Mouse (Mus musculus): ENCODE measurements around the gene Ptk7. TPM values are rescaled to one million over a fixed set of nuclear protein-coding genes. Genes with fewer than 3 reads are reported as not detected.

Ptk7 gene
- total RNA-seq (2021), result 1 to 10 TPM; 5.8 to 7.2 TPM
- long read RNA-seq, experiment 1, full-length matches to known transcripts, result 2 of 4 reads
- long read RNA-seq, experiment 1, partial matches to known transcripts, result 1 of 4 reads
- long read RNA-seq, experiment 1, other reads (novel, unspliced or antisense), result 1 of 4 reads
- long read RNA-seq, experiment 2, full-length matches to known transcripts, result 1 of 2 reads
- long read RNA-seq, experiment 2, partial matches to known transcripts, result 0 of 2 reads
- long read RNA-seq, experiment 2, other reads (novel, unspliced or antisense), result 1 of 2 reads

DNA sequence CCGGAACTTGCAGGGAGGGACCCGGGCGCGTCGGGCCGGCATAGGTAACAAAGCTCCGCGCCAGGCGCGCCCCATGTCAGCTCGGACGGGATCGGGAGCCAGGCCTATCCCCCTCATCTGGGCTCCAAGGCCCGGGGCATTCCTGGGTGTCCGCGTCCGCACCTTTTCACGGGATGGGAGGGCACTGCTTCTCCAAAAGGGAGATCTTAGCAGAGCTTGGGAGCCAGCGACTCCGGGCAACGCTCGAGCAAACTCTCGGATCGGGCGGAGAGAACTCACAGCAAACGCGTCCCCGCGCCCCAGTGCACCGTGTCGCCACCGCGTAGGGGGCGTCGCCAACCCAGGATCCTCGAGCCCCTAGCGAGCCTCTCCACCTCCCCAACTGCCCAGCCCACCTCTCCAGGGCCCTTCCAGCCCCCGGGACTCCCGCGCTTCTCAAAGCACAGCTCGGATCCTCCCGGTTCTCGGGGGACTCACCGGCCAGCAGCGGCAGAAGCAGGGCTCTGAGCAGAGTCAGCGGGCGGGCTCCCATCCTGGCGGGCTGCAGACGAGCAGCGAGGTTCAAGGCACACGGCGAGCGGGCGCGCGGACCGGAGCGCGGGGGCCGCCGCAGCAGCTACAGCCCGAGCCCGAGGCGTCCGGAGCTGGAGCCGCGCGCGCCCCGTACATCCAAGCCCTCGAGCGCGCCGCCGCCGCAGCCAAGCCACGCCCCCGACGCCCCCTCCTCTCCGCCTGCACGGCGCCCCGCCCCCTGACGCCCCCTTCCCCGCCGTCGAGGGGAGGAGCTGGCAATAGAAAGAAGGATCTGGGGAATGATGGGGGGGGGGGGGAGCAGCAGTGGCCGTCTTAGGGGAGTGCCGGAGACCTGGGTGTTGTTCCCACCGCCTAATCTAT, at the start of gene Ptk7:
Gene Ptk7 (minus strand): TSS at position 714 of the 894 bp plus-strand sequence.
- peak; percentile 76 for DNase-seq
- intact Hi-C loops (cut with DNase I; ENCODE audit: low total_unique reads), result no loop called here

DNA sequence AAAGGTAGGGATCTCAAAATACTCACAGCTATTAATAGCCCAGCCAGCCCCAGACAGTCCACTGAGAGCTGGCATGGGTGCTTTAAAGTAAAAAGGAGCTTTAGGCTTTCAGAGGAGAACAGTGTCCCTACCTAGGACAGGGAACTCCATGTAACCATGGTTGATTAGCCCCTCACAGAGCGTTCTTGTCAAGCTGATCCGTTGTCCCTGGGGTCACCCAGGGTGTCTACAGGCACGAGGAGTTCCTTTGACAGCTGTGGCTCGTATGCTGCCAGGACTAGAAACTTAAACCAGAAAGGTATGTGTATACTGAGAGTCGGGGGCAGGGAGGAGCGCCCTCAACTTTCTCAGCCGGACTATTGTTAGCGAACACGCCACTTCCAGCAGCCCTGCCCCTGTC, 49.6 kb upstream of the Ptk7 start:
- intact Hi-C loops (cut with DNase I; ENCODE audit: low total_unique reads), result no loop called here
- peak; percentile 42 for DNase-seq

DNA sequence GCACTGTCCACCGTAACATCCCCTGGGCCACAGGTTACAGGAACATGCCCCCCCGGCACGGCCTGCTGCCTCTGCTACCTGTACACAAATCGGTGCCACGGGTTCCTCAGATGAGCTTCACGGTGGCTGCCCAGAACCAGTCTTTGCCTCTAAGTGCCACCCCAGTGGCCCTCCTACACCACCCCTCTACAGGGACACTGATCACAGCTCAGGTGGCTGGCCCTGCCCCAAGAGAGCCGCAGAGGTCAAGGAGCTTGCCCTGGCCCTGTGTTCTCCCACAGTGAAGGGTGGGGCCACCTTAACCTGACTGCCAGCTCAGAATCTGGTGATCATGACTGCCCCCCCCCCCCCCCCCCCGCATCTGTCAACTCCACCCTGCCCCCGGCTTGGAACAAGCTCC, 49.1 kb upstream of the Ptk7 start, which contains the start of gene Mea1:
Gene Mea1 (plus strand): TSS at position 378 of the 400 bp plus-strand sequence.
- intact Hi-C loops (cut with DNase I; ENCODE audit: low total_unique reads), result no loop called here
- peak; percentile 71 for DNase-seq

DNA sequence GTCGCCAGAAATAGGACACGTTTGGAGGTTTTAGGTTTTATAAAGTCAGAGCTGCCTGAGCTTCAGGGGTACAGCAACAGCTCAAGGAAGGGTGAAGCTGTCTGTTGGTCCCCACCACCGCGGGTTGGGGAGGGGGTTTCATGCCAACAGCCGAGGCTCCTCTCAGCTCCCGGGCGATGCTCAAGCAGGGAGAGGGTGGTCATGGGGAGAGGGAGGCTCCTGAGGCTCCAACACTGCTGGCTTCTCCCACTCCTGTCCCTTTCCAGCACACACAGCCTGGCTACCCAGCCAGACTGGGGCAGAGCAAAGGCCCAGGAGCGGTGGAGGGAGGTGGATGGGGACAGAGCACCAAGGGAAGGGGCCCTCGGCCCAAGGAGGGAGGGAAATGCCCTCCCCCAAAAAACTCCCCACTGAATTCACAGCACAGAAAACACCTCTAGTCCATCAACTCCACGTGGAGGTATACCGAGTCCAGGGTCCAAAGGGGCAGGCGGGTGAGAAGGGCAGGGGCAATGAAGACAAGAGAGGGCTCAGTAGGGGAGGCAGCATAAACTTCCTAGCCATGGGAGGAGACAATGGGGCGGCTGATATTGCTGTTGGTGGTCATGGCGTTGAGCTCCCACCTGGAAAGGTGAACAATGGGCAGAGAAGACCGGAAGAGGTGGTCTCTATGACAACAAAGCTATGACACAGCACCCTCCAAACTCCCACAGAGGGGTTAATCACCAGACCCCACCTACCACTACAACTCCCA, 45.4 kb upstream of the Ptk7 start:
- intact Hi-C loops (cut with DNase I; ENCODE audit: low total_unique reads), result no loop called here
- DNase-seq, result no peak

DNA sequence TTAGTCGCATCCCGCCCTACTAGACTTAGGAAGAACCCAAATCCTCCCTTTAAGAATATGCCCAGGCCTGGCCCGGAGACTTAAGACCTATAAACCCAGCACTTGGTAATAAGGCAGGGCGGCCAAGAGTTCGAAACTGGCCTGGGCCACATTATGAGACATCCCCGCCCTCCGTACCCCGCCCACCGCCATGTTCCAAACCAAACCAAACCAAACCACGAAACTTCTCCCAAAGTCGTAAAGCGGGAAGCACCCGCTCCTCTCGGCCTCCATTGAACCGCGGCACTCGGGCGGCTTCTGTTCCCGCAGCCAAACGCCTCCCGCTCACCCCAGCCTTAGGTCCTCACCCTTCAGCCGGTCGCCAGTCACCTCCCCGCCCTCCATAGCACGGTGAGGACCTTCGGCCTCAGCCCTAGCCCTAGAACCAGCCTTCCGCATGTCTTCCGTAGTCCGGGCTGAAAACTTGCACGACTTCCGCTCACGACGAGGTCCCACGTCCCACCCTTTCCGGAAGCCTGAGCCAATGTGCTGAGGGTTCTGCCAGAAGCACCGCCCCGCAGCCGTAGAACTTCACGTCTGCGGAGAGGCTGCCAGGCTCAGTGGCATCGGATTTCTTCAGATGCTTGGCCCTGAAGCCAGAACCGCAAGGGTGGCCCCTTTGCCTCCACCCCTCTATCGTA, 44.7 kb upstream of the Ptk7 start, which contains the start of gene Rrp36:
Gene Rrp36 (minus strand): TSS at position 503 of the 680 bp plus-strand sequence.
- intact Hi-C loops (cut with DNase I; ENCODE audit: low total_unique reads), result no loop called here
- DNase-seq, result peak; percentile 93

DNA sequence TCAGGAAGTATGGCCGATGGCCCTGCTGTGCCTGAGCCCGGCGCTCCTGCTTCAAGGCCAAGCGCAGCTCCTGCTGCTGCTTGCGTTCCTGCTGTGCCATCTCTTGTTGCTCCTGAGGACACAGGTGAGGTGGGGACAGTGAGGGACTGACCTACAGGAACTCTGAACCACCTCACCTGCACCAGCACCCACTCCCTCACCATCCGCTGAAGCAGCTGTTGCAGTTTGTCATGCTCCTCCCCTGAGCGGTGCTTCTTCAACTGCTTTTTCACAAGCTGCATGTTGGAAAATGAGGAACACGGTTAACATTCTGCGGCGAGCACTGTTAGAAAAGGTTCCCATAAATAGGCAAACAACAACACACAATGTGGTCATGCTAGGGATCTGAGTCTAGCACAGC, 40.6 kb upstream of the Ptk7 start:
- intact Hi-C loops (cut with DNase I; ENCODE audit: low total_unique reads), result no loop called here
- DNase-seq, result no peak

DNA sequence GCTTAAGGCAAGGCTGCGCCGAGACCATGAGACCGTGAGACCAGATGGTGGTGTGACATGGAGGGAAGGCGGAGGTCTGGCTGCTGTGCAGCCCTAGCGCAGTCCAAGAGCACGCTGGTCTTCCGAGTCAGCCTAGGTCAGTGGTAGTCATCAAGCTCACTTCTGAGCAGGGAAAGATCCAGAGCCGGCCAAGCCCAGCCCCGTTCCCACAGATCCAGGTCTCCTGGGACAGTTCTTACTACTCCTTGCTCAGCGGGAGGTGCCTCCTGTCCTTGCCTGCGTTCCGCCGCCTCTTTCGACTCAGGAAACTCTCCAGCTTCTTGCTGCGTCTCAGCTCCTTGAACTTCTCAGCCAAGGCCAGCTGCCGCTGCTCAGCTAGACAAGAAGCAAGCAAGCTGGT, 38.4 kb upstream of the Ptk7 start:
- no peak for DNase-seq
- intact Hi-C loops (cut with DNase I; ENCODE audit: low total_unique reads), result no loop called here

DNA sequence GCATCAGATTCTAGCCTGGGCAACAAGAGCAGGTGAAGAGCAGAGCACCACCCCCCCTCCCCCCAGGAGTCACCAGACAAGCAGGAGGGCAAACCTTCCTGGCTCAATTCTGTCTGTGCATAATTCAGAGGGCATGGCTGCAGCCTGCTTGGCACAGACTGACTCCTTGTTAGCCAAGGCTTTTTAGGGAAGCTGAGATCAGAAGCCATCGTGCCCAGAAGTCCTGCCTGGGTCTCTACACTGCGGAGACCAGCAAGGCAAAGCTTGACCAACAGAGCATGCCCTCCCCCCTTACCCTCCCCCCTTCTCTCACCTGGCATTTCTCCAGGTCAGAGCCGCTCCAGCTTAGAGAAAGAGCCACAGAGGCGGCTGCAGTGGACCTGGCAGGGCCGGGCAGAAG, 33.4 kb upstream of the Ptk7 start:
- intact Hi-C loops (cut with DNase I; ENCODE audit: low total_unique reads), result no loop called here
- DNase-seq, result peak; percentile 53

DNA sequence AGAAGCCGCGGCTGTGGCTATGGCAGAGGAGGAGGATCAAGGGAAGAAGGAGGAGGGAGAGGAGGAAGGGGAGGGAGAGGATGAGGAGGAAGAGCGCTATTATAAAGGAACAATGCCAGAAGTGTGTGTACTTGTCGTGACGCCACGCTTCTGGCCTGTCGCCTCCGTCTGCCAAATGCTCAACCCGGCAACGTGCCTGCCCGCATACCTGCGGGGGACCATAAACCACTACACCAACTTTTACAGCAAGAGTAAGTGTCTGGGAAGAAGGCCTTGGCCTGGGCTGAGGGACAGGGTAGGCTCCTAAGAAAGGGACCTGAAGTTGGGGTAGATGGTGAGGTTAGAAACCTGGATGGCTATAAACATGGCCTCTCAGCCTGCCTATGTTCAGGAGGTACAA, 32.7 kb upstream of the Ptk7 start:
- intact Hi-C loops (cut with DNase I; ENCODE audit: low total_unique reads), result no loop called here

DNA sequence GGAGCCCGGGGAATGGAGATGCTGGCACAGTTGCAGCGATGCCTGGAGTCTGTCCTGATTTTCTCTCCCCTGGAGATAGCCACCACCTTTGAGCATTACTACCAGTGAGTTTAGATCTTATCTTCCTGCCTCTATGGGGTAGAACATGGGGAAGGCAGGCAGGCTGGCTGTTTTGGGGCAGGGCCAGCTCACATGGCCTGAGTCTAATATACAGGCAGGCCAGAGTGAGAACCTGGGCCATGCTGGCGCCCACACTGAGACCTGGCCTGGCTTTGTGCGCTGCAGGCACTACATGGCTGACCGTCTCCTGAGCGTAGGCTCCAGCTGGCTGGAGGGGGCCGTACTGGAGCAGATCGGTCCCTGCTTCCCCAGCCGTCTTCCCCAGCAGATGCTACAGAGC, 32.0 kb upstream of the Ptk7 start:
- no peak for DNase-seq
- intact Hi-C loops (cut with DNase I; ENCODE audit: low total_unique reads), result no loop called here

More for the DNA sequence above, 32.7 kb upstream of the Ptk7 start:
- no peak for DNase-seq

DNA sequence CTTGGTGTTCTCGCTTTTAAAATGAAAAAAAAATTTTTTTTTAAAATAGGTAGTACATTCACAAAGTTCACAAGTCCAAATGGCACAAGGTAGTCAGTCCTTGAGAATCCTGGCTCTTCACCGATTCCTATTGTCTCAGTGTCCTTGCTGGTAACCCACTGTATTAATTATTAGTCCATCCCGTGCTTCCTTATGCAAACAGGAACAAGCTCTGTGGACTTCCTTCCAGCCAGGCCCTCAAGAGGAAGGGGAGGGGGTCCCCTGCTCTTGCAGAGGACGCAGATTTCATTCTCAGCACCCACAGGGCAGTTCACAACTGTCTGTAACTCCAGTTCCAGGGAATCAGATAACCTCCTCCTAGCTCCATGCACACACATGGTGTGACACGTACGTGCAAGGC, 26.8 kb upstream of the Ptk7 start:
- intact Hi-C loops (cut with DNase I; ENCODE audit: low total_unique reads), result no loop called here
- no peak for DNase-seq

DNA sequence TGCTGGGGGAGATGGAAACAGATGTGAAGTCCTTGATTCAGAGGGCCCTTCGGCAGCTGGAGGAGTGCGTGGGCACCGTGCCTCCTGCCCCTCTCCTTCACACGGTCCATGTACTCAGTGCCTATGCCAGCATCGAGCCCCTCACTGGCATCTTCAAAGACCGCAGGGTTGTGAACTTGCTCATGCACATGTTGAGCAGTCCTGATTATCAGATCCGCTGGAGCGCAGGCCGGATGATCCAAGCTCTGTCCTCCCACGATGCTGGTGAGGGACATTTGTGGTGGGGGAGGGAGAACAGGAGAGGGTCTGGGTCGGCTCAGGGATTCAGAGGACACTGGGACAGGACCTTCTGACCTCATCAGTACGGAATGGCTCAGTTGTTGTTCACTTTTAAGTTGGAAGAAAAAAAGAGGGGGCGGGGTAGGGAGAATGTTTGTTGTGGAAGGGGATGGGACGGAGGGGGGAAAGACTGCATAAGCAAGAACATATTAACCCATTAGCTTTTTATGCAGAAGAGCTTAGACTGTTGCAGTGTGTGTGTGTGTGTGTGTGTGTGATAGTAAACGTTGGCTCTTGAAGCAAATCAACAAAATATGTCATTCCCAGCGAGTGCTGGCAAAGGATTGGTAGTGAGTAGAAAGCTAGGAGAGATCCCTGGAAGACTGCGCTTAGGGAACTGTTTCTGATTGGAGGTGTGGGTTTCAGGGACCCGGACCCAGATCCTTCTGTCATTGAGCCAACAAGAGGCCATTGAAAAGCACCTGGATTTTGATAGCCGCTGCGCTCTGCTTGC, 22.6 kb upstream of the Ptk7 start:
- no peak for DNase-seq
- intact Hi-C loops (cut with DNase I; ENCODE audit: low total_unique reads), result no loop called here

DNA sequence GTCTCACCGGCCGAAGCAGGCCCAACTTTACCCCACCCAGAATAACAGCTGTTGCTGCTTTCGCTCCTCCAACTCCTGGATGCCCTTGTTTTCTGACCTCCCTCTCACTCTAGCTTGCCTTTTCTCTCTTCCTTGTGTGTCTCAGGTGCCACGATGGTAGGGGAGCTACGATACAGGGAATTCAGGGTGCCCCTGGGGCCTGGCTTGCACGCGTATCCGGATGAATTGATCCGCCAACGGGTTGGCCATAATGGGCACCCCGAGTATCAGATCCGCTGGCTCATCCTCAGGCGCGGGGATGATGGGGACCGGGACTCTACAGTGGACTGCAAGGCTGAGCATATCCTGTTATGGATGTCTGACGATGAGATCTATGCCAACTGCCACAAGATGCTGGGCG, 22.0 kb upstream of the Ptk7 start:
- DNase-seq, result no peak
- intact Hi-C loops (cut with DNase I; ENCODE audit: low total_unique reads), result no loop called here

DNA sequence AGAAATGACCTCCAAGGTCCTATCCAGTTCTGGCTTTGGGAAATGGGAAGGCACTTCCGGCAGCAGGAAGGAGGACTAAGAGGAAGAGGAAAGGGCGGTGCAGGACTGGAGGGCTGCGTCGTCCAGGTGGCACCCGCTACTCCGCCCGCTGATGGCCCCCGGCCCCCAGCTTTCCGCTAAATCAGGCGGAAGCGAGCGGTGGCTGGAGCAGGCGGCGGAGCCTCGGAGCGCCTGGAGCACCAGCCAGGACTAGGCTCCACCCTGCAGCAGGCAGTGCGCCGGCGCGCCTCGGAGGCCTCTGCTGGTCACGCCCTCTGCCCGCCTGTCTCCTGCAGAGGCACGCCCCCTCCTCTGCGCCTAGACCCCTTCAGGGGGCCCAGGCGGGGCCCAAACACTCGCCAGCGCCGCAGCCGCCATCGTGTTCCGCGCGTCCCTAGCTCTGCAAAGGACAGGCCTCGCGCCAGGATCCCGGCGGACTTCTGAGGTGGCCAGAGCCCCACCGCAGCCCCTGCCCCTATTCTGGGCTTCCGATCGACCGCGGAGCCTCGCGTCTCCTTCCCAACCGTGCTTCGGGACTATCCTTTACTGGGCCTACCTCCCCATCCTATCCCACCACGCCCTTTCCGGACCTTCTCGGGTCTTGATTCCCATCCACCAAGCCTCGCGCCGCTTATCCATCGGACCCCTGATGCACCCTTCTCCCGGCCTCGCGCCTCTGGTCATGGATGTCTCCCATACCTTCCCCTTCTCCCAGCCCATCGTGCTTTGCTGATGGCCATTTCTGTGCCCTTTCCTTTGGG, 21.1 kb upstream of the Ptk7 start, which contains the start of gene Cul7:
Gene Cul7 (plus strand): TSS at position 106 of the 800 bp plus-strand sequence.
- DNase-seq, result peak; percentile 96
- intact Hi-C loops (cut with DNase I; ENCODE audit: low total_unique reads), result no loop called here

DNA sequence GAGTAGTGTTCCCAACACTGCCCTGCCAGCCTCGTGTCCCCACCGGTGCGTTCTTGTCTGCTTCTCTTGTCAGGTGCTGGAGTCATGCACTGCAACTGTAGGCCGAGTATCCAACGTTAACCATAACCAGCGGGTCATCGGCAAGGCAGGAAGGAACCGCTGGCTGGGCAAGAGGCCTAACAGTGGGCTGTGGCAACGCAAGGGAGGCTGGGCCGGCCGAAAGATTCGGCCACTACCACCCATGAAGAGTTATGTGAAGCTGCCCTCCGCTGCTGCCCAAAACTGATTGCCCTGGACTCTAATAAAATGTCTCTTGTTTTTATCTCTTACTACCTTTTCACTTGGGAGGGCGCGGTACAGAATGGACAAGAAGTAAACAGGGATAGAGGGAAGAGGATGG, 20.5 kb upstream of the Ptk7 start:
- no peak for DNase-seq
- intact Hi-C loops (cut with DNase I; ENCODE audit: low total_unique reads), result no loop called here

DNA sequence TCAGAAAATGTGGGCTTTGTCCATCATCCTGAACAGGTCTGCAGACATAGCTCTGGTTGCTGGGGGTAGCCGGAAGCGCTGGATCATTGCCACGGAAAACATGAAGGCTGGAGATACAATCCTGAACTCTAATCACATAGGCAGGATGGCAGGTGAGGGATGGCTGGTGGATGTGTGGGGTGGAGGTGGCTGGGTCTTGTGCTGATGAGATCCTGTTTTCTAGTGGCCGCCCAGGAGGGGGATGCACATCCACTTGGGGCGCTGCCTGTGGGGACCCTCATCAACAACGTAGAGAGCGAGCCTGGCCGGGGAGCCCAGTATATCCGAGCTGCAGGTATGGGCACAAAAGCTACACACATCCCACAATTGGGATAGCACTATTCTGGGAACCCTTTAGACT, 19.1 kb upstream of the Ptk7 start:
- intact Hi-C loops (cut with DNase I; ENCODE audit: low total_unique reads), result no loop called here
- DNase-seq, result no peak

DNA sequence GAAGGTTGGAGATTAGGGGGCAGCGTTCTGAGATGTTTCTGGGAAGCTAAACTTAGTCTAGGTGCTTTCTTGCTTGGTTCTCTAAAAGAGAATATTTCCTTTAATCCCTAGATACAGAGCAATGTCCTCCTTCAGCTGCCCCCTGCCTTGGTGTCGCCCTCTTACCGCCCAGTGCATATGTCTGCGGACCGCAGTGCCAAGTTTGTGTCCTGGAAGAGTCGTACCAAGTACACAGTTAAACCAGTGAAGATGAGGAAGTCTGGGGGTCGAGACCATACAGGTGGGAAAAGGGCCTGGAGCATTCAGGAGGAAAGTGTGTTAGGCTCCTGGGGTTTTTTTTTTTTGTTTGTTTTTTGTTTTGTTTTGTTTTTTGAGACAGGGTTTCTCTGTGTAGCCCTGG, 18.0 kb upstream of the Ptk7 start:
- intact Hi-C loops (cut with DNase I; ENCODE audit: low total_unique reads), result no loop called here
- DNase-seq, result no peak

DNA sequence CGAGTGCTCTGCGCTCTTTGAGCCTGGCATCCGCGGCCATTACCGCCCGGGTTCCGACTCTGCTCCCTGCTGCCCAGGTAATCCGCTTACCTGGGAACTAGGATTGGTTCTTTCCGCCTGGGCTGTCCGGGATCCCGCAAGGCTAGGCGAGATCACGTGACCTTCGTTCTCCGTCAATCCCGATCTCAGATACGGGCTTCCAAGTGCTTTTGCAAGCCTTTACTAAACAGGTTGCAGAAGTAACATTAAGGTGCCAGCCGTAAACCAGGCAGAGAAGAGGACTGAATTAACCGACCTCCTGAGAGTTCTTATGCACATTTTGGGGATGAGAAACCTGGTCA, 17.0 kb upstream of the Ptk7 start:
- DNase-seq, result no peak
- intact Hi-C loops (cut with DNase I; ENCODE audit: low total_unique reads), result no loop called here
